Mouse (Mus musculus) heart, postnatal 4 days (tissue): ENCODE data around the gene Ssx9. TPM values are rescaled to one million over a fixed set of nuclear protein-coding genes. Genes with fewer than 3 reads are reported as not detected.
A peak's percentile ranks its signal among the peaks of the same experiment; 100 is the strongest.
"Not testable (repeated sequence)": the region's sequence is repeated elsewhere in the genome, so short reads cannot be mapped to it uniquely, and the experiment has no call there.

Experiments
- DNase-seq: peaks from one replicate; pipeline ENCODE4 v3.0.0; 2021
- total RNA-seq, 2 experiments: library from RNA; stranded (reverse); gene quantifications; 2 replicates each; pipeline ENCODE4 v1.2.3; 2021

Gene Ssx9
- total RNA-seq: not detected

DNA sequence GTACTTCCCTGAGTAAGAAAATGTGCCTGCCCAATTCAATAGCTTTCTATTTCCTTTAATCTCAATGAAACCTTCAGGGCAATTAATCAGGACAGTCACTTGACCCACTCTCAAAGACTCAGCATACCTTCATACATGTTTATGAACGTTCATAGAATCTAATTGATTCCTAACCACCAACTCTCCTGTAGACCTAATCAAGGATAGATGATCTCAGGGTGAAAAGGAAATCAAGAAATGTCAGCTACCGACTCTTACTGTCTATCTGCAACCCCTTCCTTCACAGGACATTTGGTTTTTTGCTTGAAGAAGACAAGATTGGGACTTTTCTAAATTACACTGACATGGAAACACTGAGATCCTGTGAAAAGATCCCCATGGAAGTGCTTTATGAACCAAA lies at the start of gene Ssx9:
TSS of gene Ssx9 (plus strand) at position 301 of the 400 bp plus-strand sequence.
- DNase-seq: not testable (repeated sequence)

GRCm38 (mm10) chrX:8732907-8733306 lies 15.3 kb upstream of the Ssx9 start:
- peak; percentile 27 for DNase-seq

DNA sequence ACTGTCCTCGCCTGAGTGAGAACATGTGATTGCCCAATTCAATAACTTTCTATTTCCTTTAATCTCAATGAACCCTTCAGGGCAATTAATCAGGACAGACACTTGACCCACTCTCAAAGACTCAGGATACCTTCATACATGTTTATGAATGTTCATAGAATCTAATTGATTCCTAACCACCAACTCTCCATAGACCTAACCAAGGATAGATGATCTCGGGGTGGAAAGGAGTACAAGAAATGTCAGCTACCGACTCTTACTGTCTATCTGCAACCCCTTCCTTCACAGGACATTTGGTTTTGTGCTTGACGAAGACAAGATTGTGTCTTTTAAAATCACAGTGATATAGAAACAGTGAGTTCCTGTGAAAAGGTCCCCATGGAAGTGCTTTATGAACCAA lies 55.2 kb downstream of the Ssx9 start, which contains the start of gene Ssxb5:
TSS of gene Ssxb5 (plus strand) at position 301 of the 400 bp plus-strand sequence.
- DNase-seq: not testable (repeated sequence)

Other genes with a start within 250 kb of the Ssx9 start
- gene Gm14459, start 223.5 kb upstream of the Ssx9 start, total RNA-seq: not detected
- not detected for gene Ssxb6, start 200.2 kb upstream of the Ssx9 start, total RNA-seq
- gene Ssxb3, start 156.6 kb upstream of the Ssx9 start, total RNA-seq: not detected
- gene Ssxb8, start 57.6 kb upstream of the Ssx9 start, total RNA-seq: not detected
- gene Ssxb5, start 55.3 kb downstream of the Ssx9 start, total RNA-seq: not detected
- not detected for gene Gm6592, start 95.6 kb downstream of the Ssx9 start, total RNA-seq
- gene Gm5751, start 125.8 kb downstream of the Ssx9 start, total RNA-seq: not detected
- 1 to 10 TPM; 1.8 to 2.0 TPM for gene B630019K06Rik, start 143.9 kb downstream of the Ssx9 start, total RNA-seq
- not detected for gene Fthl17b, start 214.5 kb downstream of the Ssx9 start, total RNA-seq
- not detected for gene Fthl17c, start 228.1 kb downstream of the Ssx9 start, total RNA-seq
- gene Fthl17d, start 238.3 kb downstream of the Ssx9 start, total RNA-seq: not detected